Mouse (Mus musculus) kidney, embryonic 15.5 days (tissue): ENCODE results near the gene Crmp1. TPM values are rescaled to one million over a fixed set of nuclear protein-coding genes. Genes with fewer than 3 reads are reported as not detected.

Experiments used
- ATAC-seq: fragments of 200-750 bp; cut with Nextera tagmentation; replicated peaks from 2 replicates; pipeline ENCODE4 v1.8.0; 2017; ENCODE audit warnings: moderate TSS enrichment; ENCODE audit not compliant: low FRiP score
- H3K27ac ChIP-seq: fragments of 300-500 bp; sonication (generic); 2 replicates; pipeline ENCODE4 v1.5.1; 2015; ENCODE audit warnings: mild to moderate bottlenecking, inconsistent platforms
- H3K27me3 ChIP-seq: fragments of 300-500 bp; sonication (generic); 2 replicates; pipeline ENCODE4 v1.6.1; 2015; ENCODE audit warnings: inconsistent platforms
- H3K36me3 ChIP-seq: fragments of 300-500 bp; sonication (generic); 2 replicates; pipeline ENCODE4 v1.6.1; 2015; ENCODE audit warnings: inconsistent platforms
- H3K4me1 ChIP-seq: fragments of 300-500 bp; sonication (generic); 2 replicates; pipeline ENCODE4 v1.6.1; 2015; ENCODE audit warnings: inconsistent platforms
- H3K4me2 ChIP-seq: fragments of 300-500 bp; sonication (generic); 2 replicates; pipeline ENCODE4 v1.6.1; 2015; ENCODE audit warnings: moderate library complexity, mild to moderate bottlenecking, inconsistent platforms
- H3K4me3 ChIP-seq: fragments of 300-500 bp; sonication (generic); replicated peaks from 2 replicates; pipeline ENCODE4 v1.5.1; 2015; ENCODE audit warnings: mild to moderate bottlenecking, inconsistent platforms
- H3K9ac ChIP-seq: fragments of 300-500 bp; sonication (generic); 2 replicates; pipeline ENCODE4 v1.6.1; 2015; ENCODE audit warnings: mild to moderate bottlenecking, inconsistent platforms
- H3K9me3 ChIP-seq: fragments of 300-500 bp; sonication (generic); replicated peaks from 2 replicates; pipeline ENCODE4 v1.6.1; 2016; ENCODE audit warnings: inconsistent platforms
- WGBS: fragments of 180-500 bp; shearing (Covaris S2); methylation state at CpG from one replicate; pipeline ENCODE4 v1.1.7; 2015; ENCODE audit warnings: mixed read lengths; 5-methylcytosine and 5-hydroxymethylcytosine counted together
- polyA plus RNA-seq: library from polyadenylated mRNA; unstranded; fragments of >200 nt; fragmentation: Nextera tagmentation; extraction: Ambion mirVana; gene quantifications from 2 replicates; pipeline ENCODE4 v1.2.1, GENCODE M21; 2015

Gene Crmp1
- polyA plus RNA-seq, 1 experiment from 2014 or later = 18.2 TPM

- Histone ChIP-seq H3K4me1 (no peaks in the 10 kb centered on the region), H3K9me3 (no peaks in the 10 kb centered on the region), H3K4me3 (no peak overlapping the region), H3K27me3 (no peaks in the 10 kb centered on the region), H3K27ac (no peak overlapping the region), H3K36me3 (no peaks in the 10 kb centered on the region), H3K9ac (no peak overlapping the region), H3K4me2 (no peak overlapping the region)
- 85% methylated on average over 4 of the region's 4 CpGs for WGBS
- no peak for ATAC-seq
Measured at GRCm38 (mm10) chr5:37254523-37254922, 12.8 kb downstream of the Crmp1 start.

DNA sequence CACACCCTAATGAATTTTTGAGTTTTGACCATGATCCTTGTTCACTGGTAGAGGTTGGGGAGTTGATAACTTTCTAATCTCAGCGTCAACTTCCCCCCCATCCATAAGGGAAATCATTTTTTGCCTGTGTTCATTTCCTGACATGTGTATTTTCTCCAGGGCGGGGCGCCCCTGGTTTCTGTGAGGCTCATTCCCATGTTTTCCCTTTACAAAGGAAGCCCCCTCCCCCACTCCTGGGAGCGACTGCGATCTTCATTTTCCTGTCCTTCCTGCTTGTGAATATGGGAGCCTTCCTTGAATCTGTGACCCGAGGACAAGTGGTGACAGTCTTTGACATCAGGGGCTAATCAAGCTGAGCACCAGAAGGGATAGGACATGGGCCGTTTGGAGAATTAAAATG, 15.1 kb downstream of the Crmp1 start:
- no peaks in the 10 kb centered on the region for H3K36me3 ChIP-seq
- no peak overlapping the region for H3K4me2 ChIP-seq
- WGBS = 68% methylated on average over 7 of the region's 7 CpGs
- ATAC-seq = no peak
- no peak overlapping the region for H3K4me3 ChIP-seq
- H3K9me3 ChIP-seq = no peaks in the 10 kb centered on the region
- H3K27ac ChIP-seq = no peak overlapping the region
- H3K9ac ChIP-seq = no peak overlapping the region
- H3K27me3 ChIP-seq = no peaks in the 10 kb centered on the region
- H3K4me1 ChIP-seq = no peaks in the 10 kb centered on the region

GRCm38 (mm10) chr5:37257243-37257642, 15.5 kb downstream of the Crmp1 start:
- Histone ChIP-seq H3K9ac (no peak overlapping the region), H3K4me3 (no peak overlapping the region), H3K27ac (no peak overlapping the region), H3K4me1 (no peaks in the 10 kb centered on the region), H3K27me3 (no peaks in the 10 kb centered on the region), H3K4me2 (no peak overlapping the region), H3K9me3 (no peaks in the 10 kb centered on the region), H3K36me3 (no peaks in the 10 kb centered on the region)
- 45% methylated on average over 5 of the region's 5 CpGs for WGBS
- no peak for ATAC-seq

DNA sequence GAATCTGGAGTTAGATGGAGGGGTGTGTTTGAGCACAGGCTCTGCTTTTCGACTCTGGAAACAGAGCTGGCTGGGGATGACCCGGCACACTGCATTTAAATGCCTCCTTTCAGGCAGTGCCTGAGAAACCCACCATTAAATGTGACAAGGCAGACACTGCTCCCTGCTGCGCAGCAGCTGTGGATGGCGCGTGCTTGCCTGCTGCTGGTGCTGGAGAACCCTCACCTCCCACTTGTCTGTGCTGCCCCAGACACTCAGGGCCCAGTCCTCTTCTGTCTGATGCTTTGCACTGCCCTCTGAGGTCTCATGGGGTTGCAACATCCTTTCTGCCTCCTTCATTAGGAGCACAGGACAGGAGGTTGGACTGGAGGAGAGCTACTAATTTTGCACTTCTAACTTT, 20.0 kb downstream of the Crmp1 start:
- ATAC-seq = no peak
- Histone ChIP-seq H3K36me3 (no peaks in the 10 kb centered on the region), H3K4me3 (no peak overlapping the region), H3K9ac (no peak overlapping the region), H3K27ac (no peak overlapping the region), H3K9me3 (no peaks in the 10 kb centered on the region), H3K4me1 (no peaks in the 10 kb centered on the region), H3K27me3 (no peaks in the 10 kb centered on the region), H3K4me2 (no peak overlapping the region)
- whole genome bisulfite sequencing = 57% methylated on average over 5 of the region's 5 CpGs

DNA sequence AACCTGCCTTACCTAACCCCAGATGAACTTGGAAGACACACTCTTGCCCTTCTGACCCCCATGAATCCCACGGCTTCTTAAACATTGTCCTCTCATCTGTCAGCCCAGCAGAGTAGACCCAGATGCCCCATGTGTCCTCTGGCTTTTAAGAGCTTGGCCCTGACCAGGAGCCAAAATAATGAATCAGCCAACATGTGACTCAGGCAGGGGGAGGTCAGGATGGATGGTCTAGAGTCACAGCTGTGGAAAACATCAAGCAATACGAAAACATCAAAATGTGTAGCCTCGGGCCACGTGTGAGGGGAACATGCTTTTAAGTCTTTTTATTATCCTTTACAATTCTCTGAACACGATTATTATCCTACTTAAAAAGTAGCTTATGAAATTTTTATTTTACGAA, 22.1 kb downstream of the Crmp1 start:
- no peak overlapping the region for H3K4me2 ChIP-seq
- H3K9me3 ChIP-seq = no peaks in the 10 kb centered on the region
- no peak overlapping the region for H3K9ac ChIP-seq
- ATAC-seq = no peak
- H3K4me3 ChIP-seq = no peak overlapping the region
- no peaks in the 10 kb centered on the region for H3K36me3 ChIP-seq
- WGBS = 53% methylated on average over 6 of the region's 6 CpGs
- no peaks in the 10 kb centered on the region for H3K27me3 ChIP-seq
- H3K27ac ChIP-seq = no peak overlapping the region
- H3K4me1 ChIP-seq = no peaks in the 10 kb centered on the region

- Histone ChIP-seq H3K4me3 (no peak overlapping the region), H3K9ac (no peak overlapping the region), H3K4me2 (no peak overlapping the region), H3K36me3 (no peaks in the 10 kb centered on the region), H3K27me3 (no peaks in the 10 kb centered on the region), H3K9me3 (no peaks in the 10 kb centered on the region), H3K27ac (no peak overlapping the region), H3K4me1 (no peaks in the 10 kb centered on the region)
- ATAC-seq = no peak
- WGBS = 87% methylated on average over 11 of the region's 11 CpGs
Measured at GRCm38 (mm10) chr5:37281021-37281420, 39.3 kb downstream of the Crmp1 start.

GRCm38 (mm10) chr5:37288374-37288773, 46.6 kb downstream of the Crmp1 start:
- Histone ChIP-seq H3K9me3 (no peaks in the 10 kb centered on the region), H3K4me3 (no peak overlapping the region), H3K36me3 (no peaks in the 10 kb centered on the region), H3K9ac (no peak overlapping the region), H3K27me3 (no peaks in the 10 kb centered on the region), H3K4me1 (no peaks in the 10 kb centered on the region), H3K4me2 (no peak overlapping the region), H3K27ac (no peak overlapping the region)
- ATAC-seq = no peak
- WGBS = 81% methylated on average over 3 of the region's 3 CpGs

DNA sequence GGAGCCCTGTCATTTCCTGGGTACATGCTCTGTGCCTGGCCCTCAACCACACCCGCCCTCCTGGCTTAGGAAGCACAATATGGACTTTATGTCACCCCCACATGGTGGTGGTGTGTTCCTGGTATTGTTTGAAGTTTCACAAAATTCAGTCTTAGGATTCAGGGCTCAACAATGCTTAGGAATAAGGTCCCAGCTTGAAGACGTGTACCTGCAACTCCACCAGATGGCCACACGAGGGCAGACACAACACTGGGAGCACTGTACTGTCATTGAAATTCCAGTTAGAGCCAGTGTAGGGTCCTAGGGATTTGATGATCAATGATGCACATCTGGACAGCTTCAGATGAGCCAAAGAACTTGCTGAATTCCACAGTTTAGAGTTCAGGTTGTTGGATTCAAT, 47.5 kb downstream of the Crmp1 start:
- Histone ChIP-seq H3K4me1 (no peaks in the 10 kb centered on the region), H3K4me3 (no peak overlapping the region), H3K27ac (no peak overlapping the region), H3K36me3 (no peaks in the 10 kb centered on the region), H3K9ac (no peak overlapping the region), H3K9me3 (no peaks in the 10 kb centered on the region), H3K27me3 (no peaks in the 10 kb centered on the region), H3K4me2 (no peak overlapping the region)
- WGBS = 20% methylated on average over 3 of the region's 3 CpGs
- no peak for ATAC-seq

DNA sequence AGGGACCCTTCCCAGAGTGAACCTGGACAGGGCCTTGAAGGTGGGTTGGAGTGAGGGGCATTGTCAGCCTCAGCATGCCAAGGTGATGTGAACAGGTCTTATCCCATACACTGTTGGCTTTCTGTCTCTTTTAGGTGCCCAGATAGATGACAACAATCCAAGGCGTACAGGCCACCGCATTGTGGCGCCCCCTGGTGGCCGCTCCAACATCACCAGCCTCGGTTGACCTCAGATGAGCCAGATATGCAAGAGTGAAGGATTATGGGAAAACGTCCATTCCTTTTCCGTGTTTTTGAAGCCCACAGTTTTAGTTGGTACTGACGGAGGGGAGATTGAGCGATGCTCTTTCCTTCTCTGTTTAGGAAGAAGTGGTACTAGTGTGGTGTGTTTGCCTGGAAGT, 49.2 kb downstream of the Crmp1 start:
- Histone ChIP-seq H3K4me3 (no peak overlapping the region), H3K27ac (no peak overlapping the region), H3K4me1 (no peaks in the 10 kb centered on the region), H3K36me3 (no peaks in the 10 kb centered on the region), H3K9ac (no peak overlapping the region), H3K4me2 (no peak overlapping the region), H3K9me3 (no peaks in the 10 kb centered on the region), H3K27me3 (no peaks in the 10 kb centered on the region)
- 77% methylated on average over 9 of the region's 9 CpGs for WGBS
- ATAC-seq = no peak

DNA sequence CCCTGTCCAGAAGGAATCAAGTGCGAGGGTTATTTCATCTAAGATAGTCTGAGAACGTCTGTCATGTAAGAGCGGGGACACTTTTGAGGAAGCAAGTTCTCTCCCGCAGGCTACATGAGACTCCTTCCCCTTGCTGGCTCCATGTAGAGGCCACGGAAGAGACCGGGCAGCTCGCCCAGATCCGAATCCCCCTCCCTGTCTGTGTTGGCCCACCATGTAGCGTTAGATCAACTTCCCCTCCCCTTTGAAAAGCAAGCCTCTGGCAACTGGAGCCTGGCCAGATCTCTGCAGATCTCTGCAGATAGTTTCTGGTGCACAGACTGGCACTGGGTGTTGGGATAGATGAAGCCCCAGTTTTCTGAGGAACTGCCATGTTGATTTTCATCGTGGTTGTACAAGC, 55.0 kb downstream of the Crmp1 start:
- ATAC-seq = no peak
- no peaks in the 10 kb centered on the region for H3K27me3 ChIP-seq
- no peaks in the 10 kb centered on the region for H3K9me3 ChIP-seq
- H3K9ac ChIP-seq = no peak overlapping the region
- WGBS = 74% methylated on average over 10 of the region's 10 CpGs
- peaks cover 22% of the 10 kb centered on the region for H3K36me3 ChIP-seq
- no peak overlapping the region for H3K4me2 ChIP-seq
- H3K4me3 ChIP-seq = no peak overlapping the region
- H3K27ac ChIP-seq = no peak overlapping the region
- no peaks in the 10 kb centered on the region for H3K4me1 ChIP-seq

GRCm38 (mm10) chr5:37298370-37298769, 56.6 kb downstream of the Crmp1 start:
- no peak overlapping the region for H3K4me2 ChIP-seq

DNA sequence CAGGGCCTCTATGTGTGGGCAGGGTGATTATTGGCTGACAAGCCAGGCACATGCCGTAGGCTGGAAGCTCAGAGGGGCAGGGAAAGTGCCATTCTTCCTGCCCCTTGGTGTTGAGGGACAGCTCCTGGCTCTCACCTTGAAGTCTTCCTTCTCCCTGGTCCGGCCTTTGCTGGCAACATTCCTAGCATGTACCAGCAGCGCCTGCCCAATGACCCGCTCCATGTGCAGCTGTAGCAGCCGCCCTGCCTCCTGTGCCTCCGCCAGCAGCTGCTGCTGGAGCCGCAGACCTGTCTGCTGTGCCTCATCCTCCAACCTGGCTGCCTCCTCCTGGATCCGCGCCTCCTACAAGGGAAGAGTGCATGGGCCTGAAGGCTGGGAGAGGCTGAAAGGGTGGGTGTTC, 68.3 kb downstream of the Crmp1 start:
- no peak overlapping the region for H3K27ac ChIP-seq
- H3K27me3 ChIP-seq = no peaks in the 10 kb centered on the region
- no peaks in the 10 kb centered on the region for H3K4me1 ChIP-seq
- peaks cover 70% of the 10 kb centered on the region for H3K36me3 ChIP-seq
- no peak for ATAC-seq
- 84% methylated on average over 9 of the region's 9 CpGs for WGBS
- H3K9me3 ChIP-seq = no peaks in the 10 kb centered on the region
- H3K4me3 ChIP-seq = no peak overlapping the region
- no peak overlapping the region for H3K9ac ChIP-seq
- H3K4me2 ChIP-seq = no peak overlapping the region

More at GRCm38 (mm10) chr5:37298370-37298769, 56.6 kb downstream of the Crmp1 start:
- WGBS = 22% methylated on average over 7 of the region's 7 CpGs
- H3K4me3 ChIP-seq = no peak overlapping the region
- H3K9me3 ChIP-seq = no peaks in the 10 kb centered on the region
- H3K36me3 ChIP-seq = peaks cover 26% of the 10 kb centered on the region
- H3K27ac ChIP-seq = no peak overlapping the region
- H3K9ac ChIP-seq = no peak overlapping the region
- no peaks in the 10 kb centered on the region for H3K27me3 ChIP-seq
- no peak for ATAC-seq
- no peaks in the 10 kb centered on the region for H3K4me1 ChIP-seq

DNA sequence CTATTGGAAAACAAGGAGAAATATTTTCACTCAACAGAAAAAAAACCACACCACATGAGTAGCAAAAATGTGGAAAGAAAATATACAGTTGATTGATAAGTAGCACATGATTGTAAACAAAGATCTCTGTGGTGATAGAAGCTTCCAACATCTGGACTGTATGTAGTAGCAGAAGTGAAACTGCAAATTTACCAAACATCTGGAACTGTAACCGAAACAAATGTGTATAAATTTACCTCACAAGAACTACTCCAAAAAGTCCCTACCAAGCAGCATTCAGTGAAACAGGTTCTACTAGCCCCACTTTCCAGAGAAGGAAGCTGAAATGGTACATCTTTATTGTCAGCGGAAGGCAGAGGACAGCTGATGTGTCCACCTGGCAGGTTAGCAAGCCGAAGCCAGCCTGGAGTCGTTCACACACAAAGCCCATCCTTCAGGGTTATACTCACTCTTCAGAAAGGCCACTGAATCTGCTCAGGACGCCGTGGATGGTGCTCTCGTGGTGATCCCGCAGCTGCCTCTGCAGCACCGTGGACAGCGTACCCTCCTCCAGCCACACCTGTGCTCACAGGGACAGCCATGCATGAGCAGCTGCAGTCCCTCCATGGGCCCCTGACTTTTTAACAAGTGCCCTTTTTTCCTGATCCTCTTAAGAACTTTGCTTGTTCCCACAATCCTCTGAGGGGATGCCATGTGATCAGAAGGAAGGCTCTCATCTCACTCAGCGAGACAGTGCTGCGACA, 71.4 kb downstream of the Crmp1 start:
- no peak overlapping the region for H3K4me2 ChIP-seq
- ATAC-seq = no peak
- no peak overlapping the region for H3K4me3 ChIP-seq
- WGBS = 82% methylated on average over 12 of the region's 12 CpGs
- no peaks in the 10 kb centered on the region for H3K9me3 ChIP-seq
- no peaks in the 10 kb centered on the region for H3K4me1 ChIP-seq
- no peaks in the 10 kb centered on the region for H3K27me3 ChIP-seq
- H3K36me3 ChIP-seq = peaks cover 88% of the 10 kb centered on the region
- no peak overlapping the region for H3K27ac ChIP-seq
- H3K9ac ChIP-seq = no peak overlapping the region
